Mouse (Mus musculus) heart, adult 2 months (tissue): ENCODE data around the gene Slco4a1.

Experiments
- CTCF ChIP-seq: fragments of 200-600 bp; IDR thresholded peaks from 2 replicates; pipeline ENCODE4 v1.8.1; 2022; ENCODE audit warnings: antibody characterized with exemption, mild to moderate bottlenecking, moderate library complexity
- EP300 ChIP-seq: fragments of 200-500 bp; IDR thresholded peaks from 2 replicates; pipeline ENCODE4 v1.6.1; 2011; ENCODE audit warnings: low read depth, low read length, control low read depth; ENCODE audit not compliant: insufficient read depth
- POLR2A ChIP-seq: fragments of 200-500 bp; IDR thresholded peaks from 2 replicates; pipeline ENCODE4 v1.6.1; 2011; ENCODE audit warnings: mild to moderate bottlenecking, low read depth, low read length, control low read depth; ENCODE audit not compliant: insufficient read depth

GRCm38 (mm10) chr2:180501217-180501967, 45.3 kb downstream of the Slco4a1 start:
- no peak for TF ChIP-seq POLR2A
- no peak for TF ChIP-seq CTCF
- TF ChIP-seq EP300, result no peak
